ENCODE assay signal across 12 mouse cellular contexts in genomic region chr5:111432842-111433241, GRCm38 (mm10). TPM values are rescaled to one million over a fixed set of nuclear protein-coding genes. Genes with fewer than 3 reads are reported as not detected.
DNase-seq lines count a peak whose midpoint lies in the region; ATAC-seq and TF ChIP-seq lines count a peak whose summit lies in the region.
"Had no signal": no experiment of that assay in that cellular context is flagged by ENCODE, and none has a peak within 500 bp of the region (broad histone marks: within the 10 kb centered on the region; RNA-seq: fewer than 3 reads in every experiment).

No protein-coding gene starts in this region.

- H3K4me2 ChIP-seq in embryonic facial prominence, embryonic 14.5 days (ENCODE audit: low read depth, low read length) = no peak overlapping the region
- H3K4me2 ChIP-seq in hindbrain, embryonic 13.5 days = peak overlapping the region; percentile 30; the same call in 1 of the 2 replicates
- H3K4me2 ChIP-seq in midbrain, embryonic 14.5 days (ENCODE audit: low read length) = peak overlapping the region; percentile 99
- no peak overlapping the region for H3K4me2 ChIP-seq in neural tube, embryonic 15.5 days

- WGBS in heart, embryonic 10.5 days = 61% methylated on average over 5 of the region's 5 CpGs
- WGBS in heart, adult 2 months = 66% methylated on average over 5 of the region's 5 CpGs
- 29% methylated on average over 5 of the region's 5 CpGs for WGBS in embryonic facial prominence, embryonic 14.5 days
- WGBS in hindbrain, embryonic 13.5 days = 29% methylated on average over 5 of the region's 5 CpGs
- 19% methylated on average over 5 of the region's 5 CpGs for WGBS in midbrain, embryonic 14.5 days
- WGBS in neural tube, embryonic 15.5 days = 30% methylated on average over 5 of the region's 5 CpGs

- TF ChIP-seq CTCF in heart, adult 2 months (IDR thresholded peaks at IDR 0.05) = no peak

- no peak for TF ChIP-seq POLR2A in heart, adult 2 months (IDR thresholded peaks at IDR 0.05; ENCODE audit: insufficient read depth, low read depth, low read length)

- no peaks in the 10 kb centered on the region for H3K9me3 ChIP-seq in heart, embryonic 10.5 days
- H3K9me3 ChIP-seq in embryonic facial prominence, embryonic 14.5 days (ENCODE audit: control insufficient read depth, low read length) = no peaks in the 10 kb centered on the region
- H3K9me3 ChIP-seq in hindbrain, embryonic 13.5 days = no peaks in the 10 kb centered on the region
- H3K9me3 ChIP-seq in midbrain, embryonic 14.5 days (ENCODE audit: control insufficient read depth, low read length) = no peaks in the 10 kb centered on the region
- no peaks in the 10 kb centered on the region for H3K9me3 ChIP-seq in neural tube, embryonic 15.5 days (replicated peaks)

- intact Hi-C loops in heart, adult 2 months (cut with DNase I) = loop anchor here (5.0 kb wide), 1 partner anchor 34 kb away; no protein-coding TSS in a partner anchor

- peaks cover 3% of the 10 kb centered on the region; the same call in 1 of the 2 replicates for H3K27me3 ChIP-seq in heart, embryonic 10.5 days (ENCODE audit: insufficient read depth, poor library complexity, severe bottlenecking)
- no peaks in the 10 kb centered on the region for H3K27me3 ChIP-seq in heart, adult 2 months (ENCODE audit: control insufficient read depth, insufficient read depth, low read length)
- H3K27me3 ChIP-seq in embryonic facial prominence, embryonic 14.5 days (replicated peaks; ENCODE audit: control insufficient read depth, insufficient read depth, low read length) = no peaks in the 10 kb centered on the region
- H3K27me3 ChIP-seq in hindbrain, embryonic 13.5 days = no peaks in the 10 kb centered on the region
- no peaks in the 10 kb centered on the region for H3K27me3 ChIP-seq in midbrain, embryonic 14.5 days (ENCODE audit: control insufficient read depth, insufficient read depth, low read length)
- no peaks in the 10 kb centered on the region for H3K27me3 ChIP-seq in neural tube, embryonic 15.5 days (replicated peaks)

- no peak overlapping the region for H3K9ac ChIP-seq in heart, adult 2 months (ENCODE audit: low read depth, low read length)
- H3K9ac ChIP-seq in embryonic facial prominence, embryonic 14.5 days (ENCODE audit: low read depth, low read length) = no peak overlapping the region
- peak overlapping the region; percentile 58 for H3K9ac ChIP-seq in hindbrain, embryonic 13.5 days
- H3K9ac ChIP-seq in midbrain, embryonic 14.5 days (replicated peaks; ENCODE audit: low read length) = peak overlapping the region; percentile 36; the same call in 1 of the 2 replicates
- no peak overlapping the region for H3K9ac ChIP-seq in neural tube, embryonic 15.5 days (replicated peaks)

- DNase-seq in heart, embryonic 10.5 days (ENCODE audit: low spot score) = no peak
- no peak for DNase-seq in heart, adult 2 months
- no peak for DNase-seq in embryonic facial prominence, embryonic 14.5 days (ENCODE audit: low spot score)
- DNase-seq in midbrain, embryonic 14.5 days = no peak
- no peak for DNase-seq in kidney, adult 9 months
- DNase-seq in B cell, adult 2 months = no peak
- DNase-seq: adrenal gland, postnatal 25 days; kidney, adult 8-10 months; lung, postnatal 10 days; right cerebral cortex, postnatal 4 days had no signal

- no peak for TF ChIP-seq EP300 in heart, adult 2 months (IDR thresholded peaks at IDR 0.05; ENCODE audit: insufficient read depth, low read depth, low read length)

- no peak for ATAC-seq in embryonic facial prominence, embryonic 14.5 days (ENCODE audit: low read depth)
- no peak for ATAC-seq in hindbrain, embryonic 13.5 days (ENCODE audit: low FRiP score)
- ATAC-seq in midbrain, embryonic 14.5 days (ENCODE audit: low FRiP score, low TSS enrichment) = no peak
- no peak for ATAC-seq in neural tube, embryonic 15.5 days (ENCODE audit: low FRiP score)

- H3K36me3 ChIP-seq in heart, embryonic 10.5 days = no peaks in the 10 kb centered on the region
- no peaks in the 10 kb centered on the region for H3K36me3 ChIP-seq in heart, adult 2 months (ENCODE audit: control insufficient read depth, insufficient read depth, low read length)
- H3K36me3 ChIP-seq in embryonic facial prominence, embryonic 14.5 days (ENCODE audit: control insufficient read depth, insufficient read depth, low read length) = peaks cover 8% of the 10 kb centered on the region; the same call in 1 of the 2 replicates
- 0 out of 2 replicates have a peak, but pooled peaks cover 3% of the 10 kb centered on the region for H3K36me3 ChIP-seq in hindbrain, embryonic 13.5 days
- peaks cover 6% of the 10 kb centered on the region; the same call in 1 of the 2 replicates for H3K36me3 ChIP-seq in midbrain, embryonic 14.5 days (ENCODE audit: control insufficient read depth, insufficient read depth, low read length)
- no peaks in the 10 kb centered on the region for H3K36me3 ChIP-seq in neural tube, embryonic 15.5 days

- H3K79me2 ChIP-seq in heart, adult 2 months (replicated peaks; ENCODE audit: control insufficient read depth, insufficient read depth, low read length) = peaks cover 5% of the 10 kb centered on the region; the same call in 1 of the 2 replicates

- H3K4me3 ChIP-seq in heart, embryonic 10.5 days = no peak overlapping the region
- H3K4me3 ChIP-seq in heart, adult 2 months = no peak overlapping the region
- H3K4me3 ChIP-seq in embryonic facial prominence, embryonic 14.5 days (ENCODE audit: low read depth, low read length) = no peak overlapping the region
- H3K4me3 ChIP-seq in hindbrain, embryonic 13.5 days = no peak overlapping the region
- H3K4me3 ChIP-seq in midbrain, embryonic 14.5 days (replicated peaks; ENCODE audit: low read depth, low read length) = no peak overlapping the region
- H3K4me3 ChIP-seq in neural tube, embryonic 15.5 days (replicated peaks) = no peak overlapping the region

- H3K27ac ChIP-seq in heart, embryonic 10.5 days = 0 out of 2 replicates have a peak overlapping the region, but pooled peaks have one; percentile 14
- H3K27ac ChIP-seq in heart, adult 2 months = no peak overlapping the region
- 0 out of 2 replicates have a peak overlapping the region, but pooled peaks have one; percentile 11 for H3K27ac ChIP-seq in embryonic facial prominence, embryonic 14.5 days (replicated peaks; ENCODE audit: low read depth, low read length)
- H3K27ac ChIP-seq in hindbrain, embryonic 13.5 days = peak overlapping the region; percentile 62
- peak overlapping the region; percentile 60 for H3K27ac ChIP-seq in midbrain, embryonic 14.5 days (replicated peaks; ENCODE audit: low read depth, low read length)
- no peak overlapping the region for H3K27ac ChIP-seq in neural tube, embryonic 15.5 days (replicated peaks)

- H3K4me1 ChIP-seq in heart, embryonic 10.5 days = peaks cover 67% of the 10 kb centered on the region
- peaks cover 23% of the 10 kb centered on the region for H3K4me1 ChIP-seq in heart, adult 2 months (ENCODE audit: control insufficient read depth, insufficient read depth, low read length)
- H3K4me1 ChIP-seq in embryonic facial prominence, embryonic 14.5 days (ENCODE audit: control insufficient read depth, insufficient read depth, low read length) = peaks cover 74% of the 10 kb centered on the region
- H3K4me1 ChIP-seq in hindbrain, embryonic 13.5 days (replicated peaks) = peaks cover 99% of the 10 kb centered on the region
- peaks cover 90% of the 10 kb centered on the region for H3K4me1 ChIP-seq in midbrain, embryonic 14.5 days (ENCODE audit: control insufficient read depth, insufficient read depth, low read length)
- H3K4me1 ChIP-seq in neural tube, embryonic 15.5 days = peaks cover 67% of the 10 kb centered on the region

RNA-seq across cellular contexts. Expression of gene Mn1, which starts 15.7 kb away (rescaled TPM):
- polyA plus RNA-seq in heart, embryonic 10.5 days (2016; fragmentation: Nextera tagmentation; extraction: Ambion mirVana) = 6.4 and 7.7 TPM in 2 replicates
- 10 to 100 TPM; 18.7 to 23.9 TPM for total RNA-seq in heart, adult 2 months (2021)
- 4.8 and 5.5 TPM in 2 replicates for polyA plus RNA-seq in heart, adult 2 months (2012; rRNA removed)
- 29.1 and 33.3 TPM in 2 replicates for polyA plus RNA-seq in embryonic facial prominence, embryonic 14.5 days (2014; fragmentation: Nextera tagmentation; extraction: Ambion mirVana)
- 46.7 and 49.2 TPM in 2 replicates for polyA plus RNA-seq in hindbrain, embryonic 13.5 days (2015; fragmentation: Nextera tagmentation; extraction: Ambion mirVana)
- 51.7 and 69.2 TPM in 2 replicates for polyA plus RNA-seq in midbrain, embryonic 14.5 days (2014; fragmentation: Nextera tagmentation; extraction: Ambion mirVana)
- 15.2 and 18.3 TPM in 2 replicates for polyA plus RNA-seq in neural tube, embryonic 15.5 days (2015; fragmentation: Nextera tagmentation; extraction: Ambion mirVana)

Comparison
In these comparisons a context has a peak if more than half of its experiments do, and no peak if none do; other contexts are left out.
1. H3K27ac ChIP-seq: peak in heart, embryonic 10.5 days (single experiment), embryonic facial prominence, embryonic 14.5 days (single experiment), hindbrain, embryonic 13.5 days (single experiment) and midbrain, embryonic 14.5 days (single experiment); none in heart, adult 2 months (single experiment) and neural tube, embryonic 15.5 days (single experiment).
2. H3K9ac ChIP-seq: peak in hindbrain, embryonic 13.5 days (single experiment) and midbrain, embryonic 14.5 days (single experiment); none in heart, adult 2 months (single experiment), embryonic facial prominence, embryonic 14.5 days (single experiment) and neural tube, embryonic 15.5 days (single experiment).
3. H3K4me2 ChIP-seq: peak in hindbrain, embryonic 13.5 days (single experiment) and midbrain, embryonic 14.5 days (single experiment); none in embryonic facial prominence, embryonic 14.5 days (single experiment) and neural tube, embryonic 15.5 days (single experiment).